Mouse (Mus musculus) bone marrow, adult 2 months (tissue): ENCODE results near the gene Ip6k1. TPM values are rescaled to one million over a fixed set of nuclear protein-coding genes. Genes with fewer than 3 reads are reported as not detected.

Experiments used
- H3K27ac ChIP-seq: fragments of 200-500 bp; 2 replicates; pipeline ENCODE4 v1.5.1; 2012; ENCODE audit warnings: low read depth, mild to moderate bottlenecking, control low read depth, inconsistent platforms, low read length; ENCODE audit not compliant: control insufficient read depth, poor library complexity, insufficient read depth
- H3K4me1 ChIP-seq: fragments of 200-500 bp; 2 replicates; pipeline ENCODE4 v1.6.1; 2011; ENCODE audit warnings: low read length; ENCODE audit not compliant: control insufficient read depth, insufficient read depth
- H3K4me3 ChIP-seq: fragments of 200-500 bp; replicated peaks from 2 replicates; pipeline ENCODE3; 2011; ENCODE audit warnings: mild to moderate bottlenecking, low read depth, low read length, control low read depth; ENCODE audit not compliant: control insufficient read depth
- CTCF ChIP-seq: fragments of 200-500 bp; IDR thresholded peaks from 2 replicates; pipeline ENCODE4 v1.5.1; 2011; ENCODE audit warnings: low read length, control low read depth; ENCODE audit not compliant: control insufficient read depth, insufficient read depth
- POLR2A ChIP-seq: fragments of 200-500 bp; IDR thresholded peaks from 2 replicates; pipeline ENCODE4 v1.6.1; 2011; ENCODE audit warnings: low read depth, mild to moderate bottlenecking, control low read depth, low read length, borderline replicate concordance; ENCODE audit not compliant: control insufficient read depth
- WGBS: fragments of 180-500 bp; shearing (Covaris S2); methylation state at CpG from one replicate; pipeline ENCODE4 v1.1.7; 2018; 5-methylcytosine and 5-hydroxymethylcytosine counted together
- polyA plus RNA-seq: library from polyadenylated mRNA; stranded (reverse); fragments of >200 nt; gene quantifications from 2 replicates; pipeline ENCODE4 v1.2.4, GENCODE M21; 2011; ENCODE audit warnings: low replicate concordance; ENCODE audit not compliant: missing spikeins, insufficient read depth, insufficient read length

Gene Ip6k1
- polyA plus RNA-seq, 1 experiment = 99.5 TPM

- Histone ChIP-seq H3K4me1 (peaks cover 5% of the 10 kb centered on the region), H3K27ac (peak within 1 kb of the TSS; percentile 63), H3K4me3 (peak within 1 kb of the TSS; percentile 95)
- peak; percentile 76; the same call in 1 of the 2 replicates for TF ChIP-seq POLR2A
- no peak for TF ChIP-seq CTCF
- under 1% methylated on average over 39 of the region's 39 CpGs for WGBS
Observed at GRCm38 (mm10) chr9:108049016-108049455, 46.7 kb downstream of the Ip6k1 start, which contains the start of gene Gmppb. Gmppb (plus strand) TSS chr9:108049242.

- 38% methylated on average over 15 of the region's 15 CpGs for WGBS
- peak overlapping the region; percentile 95 for H3K4me3 ChIP-seq
- peaks cover 5% of the 10 kb centered on the region for H3K4me1 ChIP-seq
- TF ChIP-seq POLR2A (no peak), CTCF (no peak)
- H3K27ac ChIP-seq = peak overlapping the region; percentile 63
Observed at GRCm38 (mm10) chr9:108049561-108050251, 47.4 kb downstream of the Ip6k1 start.

- peaks cover 5% of the 10 kb centered on the region for H3K4me1 ChIP-seq
- 91% methylated on average over 15 of the region's 15 CpGs for whole genome bisulfite sequencing
- H3K4me3 ChIP-seq = no peak overlapping the region
Observed at GRCm38 (mm10) chr9:108051184-108051930, 49.1 kb downstream of the Ip6k1 start.

GRCm38 (mm10) chr9:108051931-108052220, 49.6 kb downstream of the Ip6k1 start:
- 81% methylated on average over 4 of the region's 4 CpGs for WGBS
- H3K27ac ChIP-seq = no peak overlapping the region
- TF ChIP-seq POLR2A (no peak), CTCF (no peak)

More at GRCm38 (mm10) chr9:108051184-108051930, 49.1 kb downstream of the Ip6k1 start:
- H3K27ac ChIP-seq = no peak overlapping the region
- no peak for TF ChIP-seq CTCF
- 0 out of 2 replicates have a peak, but pooled peaks have one; percentile 11 for TF ChIP-seq POLR2A

DNA sequence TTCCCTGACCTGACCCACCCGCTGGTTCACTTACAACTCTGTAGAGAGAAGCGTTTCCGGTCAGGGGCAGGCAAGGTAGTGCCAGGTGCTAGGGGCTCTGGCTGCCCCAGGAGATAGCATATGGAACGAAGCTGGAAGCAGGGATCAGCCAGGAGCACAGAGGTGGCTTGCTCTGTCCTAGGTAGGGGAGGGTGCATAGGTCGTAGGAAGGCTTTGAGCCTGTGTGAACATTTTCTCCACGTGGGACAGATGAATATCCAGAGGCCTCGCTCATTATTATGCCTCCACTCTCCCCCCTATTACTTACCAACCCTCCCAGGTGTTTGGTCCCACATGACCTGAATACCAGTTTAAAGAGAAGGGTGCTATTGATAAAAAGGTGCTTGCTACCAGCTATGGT, 50.1 kb downstream of the Ip6k1 start:
- TF ChIP-seq CTCF (no peak), POLR2A (no peak)
- WGBS = 72% methylated on average over 7 of the region's 7 CpGs
- no peak overlapping the region for H3K27ac ChIP-seq
- H3K4me3 ChIP-seq = no peak overlapping the region
- H3K4me1 ChIP-seq = peaks cover 5% of the 10 kb centered on the region

More at GRCm38 (mm10) chr9:108051931-108052220, 49.6 kb downstream of the Ip6k1 start:
- Histone ChIP-seq H3K4me3 (no peak overlapping the region), H3K4me1 (peaks cover 5% of the 10 kb centered on the region)

GRCm38 (mm10) chr9:108052885-108053664, 50.8 kb downstream of the Ip6k1 start, which contains the start of gene Amigo3:
Amigo3 (plus strand) TSS chr9:108053159.
- peak; percentile 92 for TF ChIP-seq CTCF
- TF ChIP-seq POLR2A = peak; percentile 20; the same call in 1 of the 2 replicates
- peak within 1 kb of the TSS; percentile 27 for H3K4me3 ChIP-seq
- peaks cover 4% of the 10 kb centered on the region for H3K4me1 ChIP-seq
- no peak within 1 kb of the TSS for H3K27ac ChIP-seq
- 50% methylated on average over 20 of the region's 20 CpGs for WGBS

- no peak overlapping the region for H3K4me3 ChIP-seq
- no peak overlapping the region for H3K27ac ChIP-seq
- WGBS = 87% methylated on average over 15 of the region's 15 CpGs
- TF ChIP-seq CTCF (no peak), POLR2A (no peak)
- H3K4me1 ChIP-seq = peaks cover 3% of the 10 kb centered on the region
Observed at GRCm38 (mm10) chr9:108053665-108054225, 51.4 kb downstream of the Ip6k1 start.
